Mouse (Mus musculus) spleen, embryonic (tissue): ENCODE data around the gene Akr1c19.

Experiments
- CTCF ChIA-PET: fragments of 350-600 bp; sonication (Branson Sonifier 250); formaldehyde crosslinking; loops from one replicate; lab custom pipeline; 2022; lab: Charles Lee

Gene Akr1c19

DNA sequence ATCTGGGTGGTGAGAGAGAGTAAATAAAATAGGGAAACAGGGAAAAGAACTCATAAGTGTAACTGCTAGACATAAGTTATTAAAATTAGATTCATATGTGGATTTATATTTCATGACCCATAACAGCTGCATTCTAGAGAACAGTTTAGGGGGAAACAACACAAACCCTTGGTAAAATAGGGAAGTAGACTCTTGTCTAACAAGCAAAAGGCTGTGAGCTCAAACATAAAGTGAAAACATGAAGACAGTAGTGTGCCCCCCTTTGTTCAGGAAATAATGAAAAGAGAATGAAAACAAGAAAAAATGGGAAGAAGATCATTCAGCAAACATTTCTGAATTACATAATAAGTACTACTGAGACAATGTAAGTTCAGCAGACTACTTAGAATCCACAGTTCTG is 42.4 kb downstream of the Akr1c19 start:
- CTCF ChIA-PET, result no interaction called here

DNA sequence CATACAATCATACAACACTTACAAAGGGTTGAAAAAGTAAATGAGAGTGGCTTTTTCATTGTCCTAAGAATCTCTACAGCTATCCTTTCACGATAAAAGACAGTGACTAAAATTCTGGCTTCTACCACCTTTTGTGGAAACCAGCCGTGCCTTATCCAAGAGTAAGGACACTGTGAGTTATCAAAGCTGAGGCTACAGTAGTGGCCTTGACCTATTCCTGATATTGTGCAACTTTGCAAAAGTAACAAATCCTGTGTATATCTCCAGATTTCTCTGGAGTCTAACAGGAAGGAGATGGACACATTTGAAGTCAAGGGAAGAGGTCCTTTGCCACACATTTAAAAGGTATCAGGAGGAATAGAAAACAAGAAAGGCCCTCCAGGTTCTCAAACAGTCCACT is 49.0 kb downstream of the Akr1c19 start:
- CTCF ChIA-PET, result no interaction called here

DNA sequence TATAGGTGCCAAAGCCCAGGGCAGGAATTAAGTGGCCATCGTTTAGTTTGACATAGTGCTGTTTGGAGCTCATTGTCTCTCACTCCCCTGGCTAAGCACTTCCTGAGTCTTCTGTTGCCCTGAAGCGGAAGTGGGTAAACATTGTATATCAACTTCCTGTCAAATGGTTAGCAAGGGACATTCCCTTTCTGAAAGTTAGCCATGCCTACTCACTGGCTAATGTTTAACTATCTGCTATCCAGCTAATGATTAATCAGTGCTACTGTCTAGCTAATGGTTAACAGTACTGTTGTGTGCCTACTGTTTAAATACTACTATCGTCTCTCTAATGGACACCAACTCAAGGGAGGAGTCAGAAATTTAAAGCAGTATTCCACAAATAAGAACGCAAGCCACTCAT is 50.8 kb downstream of the Akr1c19 start, which contains the start of gene Akr1c12:
Gene Akr1c12 (minus strand): TSS at position 150 of the 400 bp plus-strand sequence.
- CTCF ChIA-PET, result no interaction called here

DNA sequence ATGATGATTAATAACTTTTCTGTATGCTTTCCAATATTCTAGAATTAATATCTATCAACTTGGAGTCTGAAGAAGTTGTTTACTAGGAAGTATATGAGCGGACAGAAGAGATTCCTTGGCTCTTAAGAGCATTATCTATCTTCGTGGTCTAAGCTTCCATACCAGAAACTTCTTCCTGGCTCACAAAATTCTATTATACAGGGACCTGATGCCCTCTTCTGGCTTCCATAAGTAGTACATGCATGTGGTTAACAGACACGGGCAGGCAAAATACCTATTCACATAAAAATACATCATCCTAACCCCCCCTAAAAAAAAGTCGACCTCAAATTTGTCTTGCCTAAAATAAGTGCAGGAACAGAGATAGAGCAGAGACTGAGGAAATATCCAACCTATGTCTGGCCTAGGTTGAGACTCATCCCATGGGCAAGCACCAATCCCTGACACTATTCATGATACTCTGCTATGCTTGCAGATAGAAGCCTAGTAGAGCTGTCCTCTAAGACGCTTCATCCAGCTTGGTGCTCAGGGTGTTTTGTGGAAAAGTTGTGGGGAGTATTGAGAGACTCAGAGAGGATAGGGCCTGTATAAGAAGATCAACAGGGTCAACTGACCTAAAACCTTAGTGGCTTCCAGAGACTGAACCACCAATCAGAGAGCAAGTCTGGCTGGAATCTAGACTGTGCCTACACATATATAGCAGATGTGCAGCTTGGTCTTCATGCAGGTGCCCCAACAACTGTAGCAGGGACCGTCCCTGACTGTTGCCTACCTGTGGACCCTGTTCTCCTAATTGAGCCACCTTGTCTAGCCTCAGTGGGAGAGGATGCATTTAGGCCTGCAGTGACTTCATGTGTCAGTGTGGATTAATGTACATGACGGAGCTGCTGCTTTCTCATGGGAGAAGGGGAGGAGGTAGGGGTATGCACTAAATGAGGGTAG is 53.2 kb downstream of the Akr1c19 start:
- CTCF ChIA-PET, result no interaction called here

DNA sequence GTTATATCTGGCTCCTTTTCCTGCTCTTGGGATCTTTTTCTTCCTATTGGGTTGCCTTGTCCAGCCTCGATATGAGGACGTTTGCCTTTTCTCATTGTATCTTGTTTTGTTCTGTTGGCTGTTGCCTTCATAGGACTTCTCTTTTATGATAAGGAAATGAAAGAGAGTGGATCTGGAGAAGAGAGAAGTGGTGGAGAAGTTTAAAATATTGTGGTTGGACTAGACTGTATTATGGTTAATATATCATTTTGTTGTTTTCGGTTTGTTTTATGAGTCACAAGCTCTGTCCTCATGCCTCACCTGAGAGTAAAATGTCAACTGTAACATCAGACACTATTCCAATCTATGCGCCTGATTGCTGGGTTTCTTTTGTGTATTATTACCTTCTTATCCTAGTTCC is 68.5 kb downstream of the Akr1c19 start:
- CTCF ChIA-PET, result no interaction called here
